Mouse (Mus musculus) liver, postnatal 0 days (tissue): ENCODE results near the gene Fignl1.

Source experiments
- CTCF ChIP-seq: sonication (generic); IDR thresholded peaks from 2 replicates; pipeline ENCODE4 v1.5.1; 2016; ENCODE audit warnings: antibody characterized with exemption, low read depth
- EP300 ChIP-seq: IDR thresholded peaks from 2 replicates; pipeline ENCODE4 v1.6.1; 2016; ENCODE audit warnings: antibody characterized with exemption, low read depth, mild to moderate bottlenecking

DNA sequence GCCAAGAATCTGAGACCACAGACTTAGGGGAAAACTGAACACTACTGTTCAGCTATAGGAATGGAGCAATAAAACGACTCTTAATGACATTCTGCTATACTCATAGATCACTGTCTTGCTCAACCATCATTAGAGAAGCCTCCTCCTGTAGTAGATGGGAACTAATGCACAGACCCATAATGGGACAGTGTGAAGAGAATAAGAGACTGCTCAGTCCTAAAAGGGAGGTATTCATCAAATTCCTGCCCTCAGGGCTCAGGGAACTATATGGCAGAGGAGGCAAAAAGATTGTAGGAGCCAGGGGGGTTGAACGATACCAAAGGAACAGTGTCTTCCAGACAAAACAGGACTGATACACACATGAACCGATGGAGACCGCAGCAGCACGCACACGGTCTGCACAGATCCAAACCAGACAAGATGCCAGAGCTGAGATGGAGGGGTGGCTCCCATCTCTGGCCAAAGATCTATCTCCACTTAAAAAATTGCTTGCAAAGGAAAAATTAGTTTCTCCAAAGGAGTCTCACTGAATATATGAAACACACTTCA is 43.3 kb upstream of the Fignl1 start:
- TF ChIP-seq CTCF: no peak
- TF ChIP-seq EP300: no peak
